Mouse (Mus musculus): Measurements from ENCODE around the gene Jam2. TPM values are rescaled to one million over a fixed set of nuclear protein-coding genes. Genes with fewer than 3 reads are reported as not detected.
A peak's percentile ranks its signal among the peaks of the same experiment; 100 is the strongest.

Gene Jam2
- polyA plus RNA-seq, 1 experiment from 2014 or later: 37.7 TPM

DNA sequence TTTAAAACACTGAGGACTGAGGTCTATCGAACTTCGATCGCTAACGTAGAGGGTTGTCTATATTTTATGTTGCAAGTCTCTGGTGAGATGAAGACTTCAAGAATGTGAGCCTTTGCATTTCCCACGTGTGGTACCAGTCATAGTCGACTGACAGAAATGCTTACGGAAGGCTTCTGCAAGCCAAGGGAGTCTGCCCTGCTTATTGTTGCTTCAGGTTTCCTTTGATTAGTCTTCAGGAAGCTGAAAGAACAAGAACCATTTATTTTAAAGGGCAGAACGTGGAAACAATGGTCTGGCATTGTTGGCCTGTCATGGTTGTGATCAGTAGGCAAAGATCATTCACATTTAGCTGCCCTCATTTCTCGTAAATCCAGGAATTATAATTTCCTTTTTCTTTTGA is 22.8 kb downstream of the Jam2 start:
- no peak overlapping the region for H3K4me3 ChIP-seq (replicated peaks; ENCODE audit: low read depth, low read length)
- no peak for DNase-seq
- ATAC-seq (ENCODE audit: low FRiP score, low TSS enrichment): no peak
- no peak overlapping the region for H3K9ac ChIP-seq (replicated peaks; ENCODE audit: low read length)
- H3K4me1 ChIP-seq (ENCODE audit: control insufficient read depth, insufficient read depth, low read length): no peaks in the 10 kb centered on the region
- 69% methylated on average over 9 of the region's 9 CpGs for WGBS
- H3K27ac ChIP-seq (replicated peaks; ENCODE audit: low read depth, low read length): no peak overlapping the region
- H3K27me3 ChIP-seq (ENCODE audit: control insufficient read depth, insufficient read depth, low read length): no peaks in the 10 kb centered on the region
- peaks cover 5% of the 10 kb centered on the region; the same call in 1 of the 2 replicates for H3K36me3 ChIP-seq (ENCODE audit: control insufficient read depth, insufficient read depth, low read length)
- no peaks in the 10 kb centered on the region for H3K9me3 ChIP-seq (ENCODE audit: control insufficient read depth, low read length)
- no peak overlapping the region for H3K4me2 ChIP-seq (ENCODE audit: low read length)

DNA sequence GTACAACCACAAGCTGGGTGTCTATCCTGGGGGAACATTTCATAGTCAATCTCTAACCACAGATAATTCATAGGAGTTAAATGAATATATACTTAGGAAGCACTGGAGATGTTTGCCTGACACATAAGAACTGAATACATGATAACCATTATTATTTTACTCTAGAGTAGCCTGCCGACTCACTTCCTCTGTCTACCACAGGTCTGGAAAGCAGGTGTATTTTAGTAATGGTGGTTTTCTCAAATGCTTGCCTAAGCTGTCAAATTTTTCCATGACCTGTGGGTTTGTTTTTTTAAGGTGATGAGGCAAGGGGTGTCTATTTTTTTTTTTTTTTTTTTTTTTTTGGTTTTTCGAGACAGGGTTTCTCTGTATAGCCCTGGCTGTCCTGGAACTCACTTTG is 26.1 kb downstream of the Jam2 start:
- Histone ChIP-seq H3K36me3 (ENCODE audit: control insufficient read depth, insufficient read depth, low read length) (no peaks in the 10 kb centered on the region), H3K27me3 (ENCODE audit: control insufficient read depth, insufficient read depth, low read length) (no peaks in the 10 kb centered on the region), H3K4me1 (ENCODE audit: control insufficient read depth, insufficient read depth, low read length) (no peaks in the 10 kb centered on the region), H3K27ac (replicated peaks; ENCODE audit: low read depth, low read length) (no peak overlapping the region), H3K4me2 (ENCODE audit: low read length) (no peak overlapping the region), H3K9ac (replicated peaks; ENCODE audit: low read length) (no peak overlapping the region), H3K4me3 (replicated peaks; ENCODE audit: low read depth, low read length) (no peak overlapping the region), H3K9me3 (ENCODE audit: control insufficient read depth, low read length) (no peaks in the 10 kb centered on the region)
- DNase-seq (no peak), ATAC-seq (ENCODE audit: low FRiP score, low TSS enrichment) (no peak)
- WGBS: 96% methylated on average over 1 of the region's 2 CpGs

DNA sequence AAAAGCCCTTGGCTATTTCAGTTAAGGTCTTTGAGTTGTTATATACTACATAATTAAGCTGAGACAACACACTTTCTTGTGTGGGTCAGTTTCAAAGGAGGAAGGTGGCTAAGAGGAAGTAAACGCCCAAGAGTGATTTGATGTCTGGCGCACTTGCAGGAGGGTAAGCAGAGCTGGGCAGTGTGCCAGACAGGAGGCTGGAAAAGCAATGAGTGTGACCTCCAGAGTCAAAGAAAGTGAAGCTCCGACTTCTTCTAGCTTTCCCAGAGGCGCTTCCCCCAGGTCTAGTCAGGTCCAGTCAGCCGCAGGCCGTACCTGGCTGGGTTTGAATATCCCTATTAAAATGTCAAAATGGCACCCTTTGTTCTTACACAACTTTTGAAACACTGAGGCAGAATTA is 28.3 kb downstream of the Jam2 start:
- ATAC-seq (ENCODE audit: low FRiP score, low TSS enrichment) (no peak), DNase-seq (peak; percentile 24)
- Histone ChIP-seq H3K9me3 (ENCODE audit: control insufficient read depth, low read length) (no peaks in the 10 kb centered on the region), H3K4me3 (replicated peaks; ENCODE audit: low read depth, low read length) (no peak overlapping the region), H3K27me3 (ENCODE audit: control insufficient read depth, insufficient read depth, low read length) (no peaks in the 10 kb centered on the region), H3K4me1 (ENCODE audit: control insufficient read depth, insufficient read depth, low read length) (no peaks in the 10 kb centered on the region), H3K9ac (replicated peaks; ENCODE audit: low read length) (no peak overlapping the region), H3K36me3 (ENCODE audit: control insufficient read depth, insufficient read depth, low read length) (peaks cover 4% of the 10 kb centered on the region), H3K4me2 (ENCODE audit: low read length) (no peak overlapping the region), H3K27ac (replicated peaks; ENCODE audit: low read depth, low read length) (no peak overlapping the region)
- WGBS: 79% methylated on average over 6 of the region's 6 CpGs

DNA sequence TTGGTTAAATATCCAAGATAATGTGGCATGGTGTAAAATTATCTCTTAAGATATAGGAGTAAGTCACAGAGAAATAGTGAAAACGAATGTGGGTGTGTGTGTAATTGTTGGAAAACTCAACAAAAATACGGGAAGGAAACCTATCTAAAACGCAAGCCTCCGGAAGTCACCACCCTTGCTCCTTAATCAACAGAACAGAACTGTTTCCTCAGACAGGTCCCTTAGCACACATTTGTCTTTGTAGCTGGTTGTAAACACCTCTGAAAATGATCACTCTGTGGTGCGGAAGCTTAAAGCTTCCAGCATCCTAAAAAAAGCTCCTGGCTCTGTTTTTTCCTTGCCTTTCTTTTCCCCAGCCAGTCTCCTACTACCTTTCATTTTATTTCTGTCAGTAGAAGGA is 30.9 kb downstream of the Jam2 start:
- 93% methylated on average over 5 of the region's 5 CpGs for WGBS

DNA sequence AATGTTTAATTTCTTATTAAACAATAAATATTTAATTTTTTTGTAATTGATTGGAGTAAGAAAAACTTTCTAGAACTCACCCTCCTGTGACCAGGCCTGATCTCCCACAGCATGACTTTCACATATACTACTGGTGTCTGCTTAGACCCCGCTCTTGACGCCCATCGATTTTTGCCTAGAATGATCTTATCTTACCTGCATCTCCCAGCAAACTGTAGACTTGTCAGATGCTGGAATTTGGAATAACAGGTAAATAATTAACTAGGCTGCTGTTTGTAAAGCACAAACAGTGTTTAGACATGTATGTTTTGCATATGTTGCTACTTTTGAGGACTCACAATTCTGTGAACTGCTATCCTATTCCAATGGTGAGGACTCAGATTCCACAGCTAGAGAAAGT is 32.3 kb downstream of the Jam2 start:
- Histone ChIP-seq H3K9me3 (ENCODE audit: control insufficient read depth, low read length) (no peaks in the 10 kb centered on the region), H3K27ac (replicated peaks; ENCODE audit: low read depth, low read length) (no peak overlapping the region), H3K4me2 (ENCODE audit: low read length) (no peak overlapping the region), H3K27me3 (ENCODE audit: control insufficient read depth, insufficient read depth, low read length) (no peaks in the 10 kb centered on the region), H3K4me1 (ENCODE audit: control insufficient read depth, insufficient read depth, low read length) (no peaks in the 10 kb centered on the region), H3K36me3 (ENCODE audit: control insufficient read depth, insufficient read depth, low read length) (peaks cover 29% of the 10 kb centered on the region), H3K4me3 (replicated peaks; ENCODE audit: low read depth, low read length) (no peak overlapping the region), H3K9ac (replicated peaks; ENCODE audit: low read length) (no peak overlapping the region)
- DNase-seq (no peak), ATAC-seq (ENCODE audit: low FRiP score, low TSS enrichment) (no peak)
- 97% methylated on average over 3 of the region's 3 CpGs for WGBS

More for the DNA sequence above, 30.9 kb downstream of the Jam2 start:
- ATAC-seq (ENCODE audit: low FRiP score, low TSS enrichment): no peak
- Histone ChIP-seq H3K4me3 (replicated peaks; ENCODE audit: low read depth, low read length) (no peak overlapping the region), H3K27ac (replicated peaks; ENCODE audit: low read depth, low read length) (no peak overlapping the region), H3K36me3 (ENCODE audit: control insufficient read depth, insufficient read depth, low read length) (peaks cover 22% of the 10 kb centered on the region), H3K9me3 (ENCODE audit: control insufficient read depth, low read length) (no peaks in the 10 kb centered on the region), H3K9ac (replicated peaks; ENCODE audit: low read length) (no peak overlapping the region), H3K4me2 (ENCODE audit: low read length) (no peak overlapping the region), H3K4me1 (ENCODE audit: control insufficient read depth, insufficient read depth, low read length) (no peaks in the 10 kb centered on the region), H3K27me3 (ENCODE audit: control insufficient read depth, insufficient read depth, low read length) (no peaks in the 10 kb centered on the region)
- DNase-seq: no peak

DNA sequence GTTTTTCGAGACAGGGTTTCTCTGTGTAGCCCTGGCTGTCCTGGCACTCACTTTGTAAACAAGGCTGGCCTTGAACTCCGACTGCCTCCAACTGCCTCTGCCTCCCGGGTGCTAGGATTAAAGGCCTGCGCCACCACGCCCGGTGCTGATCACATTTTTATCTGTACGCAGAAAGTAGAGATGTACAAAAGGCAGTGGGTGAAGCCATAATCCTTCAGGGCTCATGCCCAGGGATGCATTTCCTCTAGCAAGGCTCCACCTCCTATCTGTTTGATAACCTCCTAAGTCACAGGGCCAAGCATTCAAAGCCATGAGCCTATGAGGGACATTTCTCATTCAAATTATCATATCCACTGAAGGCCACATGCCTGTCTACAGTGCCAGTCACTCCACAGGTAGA is 34.0 kb downstream of the Jam2 start:
- ATAC-seq (ENCODE audit: low FRiP score, low TSS enrichment): no peak
- Histone ChIP-seq H3K36me3 (ENCODE audit: control insufficient read depth, insufficient read depth, low read length) (peaks cover 33% of the 10 kb centered on the region), H3K27ac (replicated peaks; ENCODE audit: low read depth, low read length) (no peak overlapping the region), H3K4me3 (replicated peaks; ENCODE audit: low read depth, low read length) (no peak overlapping the region), H3K4me1 (ENCODE audit: control insufficient read depth, insufficient read depth, low read length) (no peaks in the 10 kb centered on the region), H3K4me2 (ENCODE audit: low read length) (no peak overlapping the region), H3K9me3 (ENCODE audit: control insufficient read depth, low read length) (no peaks in the 10 kb centered on the region), H3K9ac (replicated peaks; ENCODE audit: low read length) (no peak overlapping the region), H3K27me3 (ENCODE audit: control insufficient read depth, insufficient read depth, low read length) (no peaks in the 10 kb centered on the region)
- WGBS: 97% methylated on average over 7 of the region's 7 CpGs
- no peak for DNase-seq

DNA sequence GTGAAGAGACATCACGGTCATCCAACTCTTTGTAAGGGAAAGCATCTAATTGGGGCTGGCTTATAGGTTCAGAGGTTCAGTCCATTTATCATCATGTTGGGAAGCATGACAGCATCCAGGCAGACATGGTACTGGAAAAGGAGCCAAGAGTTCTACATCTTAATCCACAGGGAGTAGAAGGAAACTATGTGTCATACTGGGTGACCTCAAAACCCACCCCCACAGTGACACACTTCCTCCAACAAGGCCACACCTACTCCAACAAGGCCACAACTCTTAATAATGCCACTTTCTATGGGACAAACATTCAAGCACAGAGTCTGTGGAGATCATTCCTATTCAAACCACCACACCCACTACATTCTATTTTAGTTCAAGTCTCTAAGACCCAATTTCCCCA is 36.3 kb downstream of the Jam2 start:
- Histone ChIP-seq H3K36me3 (ENCODE audit: control insufficient read depth, insufficient read depth, low read length) (peaks cover 38% of the 10 kb centered on the region), H3K4me3 (replicated peaks; ENCODE audit: low read depth, low read length) (no peak overlapping the region), H3K27me3 (ENCODE audit: control insufficient read depth, insufficient read depth, low read length) (no peaks in the 10 kb centered on the region), H3K9me3 (ENCODE audit: control insufficient read depth, low read length) (no peaks in the 10 kb centered on the region), H3K4me2 (ENCODE audit: low read length) (no peak overlapping the region), H3K9ac (replicated peaks; ENCODE audit: low read length) (no peak overlapping the region), H3K4me1 (ENCODE audit: control insufficient read depth, insufficient read depth, low read length) (no peaks in the 10 kb centered on the region), H3K27ac (replicated peaks; ENCODE audit: low read depth, low read length) (no peak overlapping the region)
- no peak for DNase-seq
- 97% methylated on average over 1 of the region's 1 CpGs for WGBS
- ATAC-seq (ENCODE audit: low FRiP score, low TSS enrichment): no peak

DNA sequence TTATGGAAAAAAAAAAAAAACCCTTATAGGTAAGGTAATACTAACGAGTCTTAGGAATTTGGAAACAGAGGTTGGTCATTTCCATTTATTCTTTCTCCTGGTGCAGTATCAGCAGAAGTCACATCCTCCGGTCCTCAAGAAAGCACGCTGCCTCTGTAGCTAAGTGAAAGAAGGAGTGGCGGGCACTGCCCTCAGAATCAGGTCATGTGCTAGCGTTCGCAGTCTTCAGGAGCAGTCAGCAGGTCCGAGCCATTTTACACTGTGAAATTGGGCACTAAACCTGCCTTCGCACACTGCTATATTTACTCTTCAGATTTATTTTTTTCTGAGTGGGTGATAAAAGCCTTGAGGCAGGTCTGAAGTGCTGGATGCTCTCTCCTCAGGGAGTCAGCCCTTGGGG is 39.9 kb downstream of the Jam2 start:
- 92% methylated on average over 8 of the region's 8 CpGs for WGBS
- no peak for ATAC-seq (ENCODE audit: low FRiP score, low TSS enrichment)
- Histone ChIP-seq H3K4me2 (ENCODE audit: low read length) (no peak overlapping the region), H3K9ac (replicated peaks; ENCODE audit: low read length) (no peak overlapping the region), H3K9me3 (ENCODE audit: control insufficient read depth, low read length) (no peaks in the 10 kb centered on the region), H3K27ac (replicated peaks; ENCODE audit: low read depth, low read length) (no peak overlapping the region), H3K4me1 (ENCODE audit: control insufficient read depth, insufficient read depth, low read length) (no peaks in the 10 kb centered on the region), H3K27me3 (ENCODE audit: control insufficient read depth, insufficient read depth, low read length) (no peaks in the 10 kb centered on the region), H3K36me3 (ENCODE audit: control insufficient read depth, insufficient read depth, low read length) (peaks cover 31% of the 10 kb centered on the region), H3K4me3 (replicated peaks; ENCODE audit: low read depth, low read length) (no peak overlapping the region)
- DNase-seq: no peak

DNA sequence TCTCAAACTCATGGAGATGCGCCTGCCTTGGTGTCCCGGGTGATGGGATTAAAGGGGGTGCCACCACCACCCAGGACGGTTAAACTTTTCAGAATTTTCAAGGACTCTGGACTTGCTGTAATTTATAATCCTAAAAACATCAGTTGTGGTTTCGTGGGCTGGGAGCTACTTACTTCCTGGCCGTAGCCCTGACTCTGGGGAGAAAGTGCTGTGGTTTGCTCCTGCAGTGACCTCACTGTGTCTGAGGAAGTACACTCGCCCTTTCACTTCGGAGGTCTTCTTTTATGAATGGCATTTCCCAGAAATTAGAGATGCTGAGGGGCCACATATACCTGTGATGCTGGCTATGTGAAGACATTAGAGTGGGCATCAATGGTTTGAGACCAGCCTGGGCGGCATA is 40.6 kb downstream of the Jam2 start:
- H3K36me3 ChIP-seq (ENCODE audit: control insufficient read depth, insufficient read depth, low read length): peaks cover 34% of the 10 kb centered on the region
- H3K9ac ChIP-seq (replicated peaks; ENCODE audit: low read length): no peak overlapping the region
- no peak overlapping the region for H3K4me2 ChIP-seq (ENCODE audit: low read length)
- no peaks in the 10 kb centered on the region for H3K27me3 ChIP-seq (ENCODE audit: control insufficient read depth, insufficient read depth, low read length)
- H3K4me3 ChIP-seq (replicated peaks; ENCODE audit: low read depth, low read length): no peak overlapping the region
- 94% methylated on average over 8 of the region's 8 CpGs for WGBS
- no peak overlapping the region for H3K27ac ChIP-seq (replicated peaks; ENCODE audit: low read depth, low read length)
- ATAC-seq (ENCODE audit: low FRiP score, low TSS enrichment): no peak
- no peaks in the 10 kb centered on the region for H3K9me3 ChIP-seq (ENCODE audit: control insufficient read depth, low read length)
- no peak for DNase-seq
- no peaks in the 10 kb centered on the region for H3K4me1 ChIP-seq (ENCODE audit: control insufficient read depth, insufficient read depth, low read length)

All from midbrain, embryonic 14.5 days (tissue).